ENCODE assay signal across 8 mouse cellular contexts in the genomic region with DNA sequence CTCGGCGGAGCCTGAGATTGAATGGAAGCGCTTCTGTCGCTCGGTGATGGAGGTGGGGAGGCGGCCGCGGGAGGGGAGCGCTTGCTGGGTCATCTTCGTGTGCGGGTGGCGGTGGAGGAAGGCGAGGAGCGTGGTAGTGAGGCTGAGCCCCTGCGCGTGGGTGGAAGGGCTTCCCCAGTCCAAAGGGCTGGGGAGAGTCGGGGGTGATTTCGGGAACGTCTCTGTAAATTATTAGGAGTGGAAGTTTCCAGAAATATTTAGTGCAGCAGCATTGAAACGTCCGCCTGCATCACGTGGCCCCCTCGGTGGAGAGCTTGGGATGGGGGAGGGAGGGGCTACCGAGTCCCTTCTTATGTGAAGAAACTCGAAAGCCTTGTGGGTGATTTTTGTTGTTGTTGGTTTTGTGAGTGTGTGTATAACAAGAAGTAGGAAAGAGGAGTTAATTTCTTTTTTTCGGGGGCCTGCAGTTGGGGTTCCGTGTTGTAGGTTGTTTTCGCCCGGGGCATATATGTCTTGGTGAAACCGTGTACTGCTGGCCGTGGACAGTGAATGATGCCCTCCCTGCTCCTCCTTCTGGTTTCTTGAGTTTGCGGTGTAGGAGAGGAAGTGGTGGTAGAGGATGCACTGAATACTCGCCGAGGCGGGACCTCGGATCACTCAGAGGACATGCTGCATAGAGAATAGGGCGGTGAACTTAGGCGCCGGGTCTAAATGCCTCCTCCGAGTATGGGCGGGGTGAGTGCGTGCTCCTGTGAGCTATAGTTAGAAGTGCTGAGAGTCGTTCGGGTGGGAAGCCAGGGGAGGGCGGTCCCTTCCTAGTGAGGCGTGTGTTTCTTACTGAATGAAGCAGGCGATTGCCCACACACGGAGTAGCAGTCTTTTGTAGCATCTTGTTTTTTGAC. TPM values are rescaled to one million over a fixed set of nuclear protein-coding genes. Genes with fewer than 3 reads are reported as not detected.
DNase-seq lines count a peak whose midpoint lies in the region; ATAC-seq and TF ChIP-seq lines count a peak whose summit lies in the region.

No protein-coding gene starts in this region.

- peak overlapping the region; percentile 87 for H3K4me2 ChIP-seq in embryonic facial prominence, embryonic 12.5 days (replicated peaks)
- peak overlapping the region; percentile 86 for H3K4me2 ChIP-seq in limb, embryonic 12.5 days
- peak overlapping the region; percentile 73 for H3K4me2 ChIP-seq in midbrain, embryonic 14.5 days (ENCODE audit: low read length)

- ATAC-seq in cerebellum, adult (ENCODE audit: insufficient number of reproducible peaks, low FRiP score, low TSS enrichment), result no peak
- ATAC-seq in embryonic facial prominence, embryonic 12.5 days (ENCODE audit: insufficient number of reproducible peaks, insufficient read depth, low FRiP score, low TSS enrichment), result no peak
- no peak for ATAC-seq in limb, embryonic 12.5 days (ENCODE audit: insufficient number of reproducible peaks, insufficient read depth, low FRiP score, low TSS enrichment, low read depth)
- no peak for ATAC-seq in midbrain, embryonic 14.5 days (ENCODE audit: low FRiP score, low TSS enrichment)

- TF ChIP-seq POLR2A in kidney, adult 2 months (IDR thresholded peaks at IDR 0.05; ENCODE audit: low read depth, low read length), result no peak

- H3K27me3 ChIP-seq in embryonic facial prominence, embryonic 12.5 days, result no peaks in the 10 kb centered on the region
- H3K27me3 ChIP-seq in kidney, adult 2 months (replicated peaks; ENCODE audit: control insufficient read depth, insufficient read depth, low read length), result no peaks in the 10 kb centered on the region
- H3K27me3 ChIP-seq in limb, embryonic 12.5 days, result no peaks in the 10 kb centered on the region
- no peaks in the 10 kb centered on the region for H3K27me3 ChIP-seq in midbrain, embryonic 14.5 days (ENCODE audit: control insufficient read depth, insufficient read depth, low read length)

- peak overlapping the region; percentile 98 for H3K4me3 ChIP-seq in embryonic facial prominence, embryonic 12.5 days
- H3K4me3 ChIP-seq in kidney, adult 2 months (ENCODE audit: insufficient read depth, low read depth, low read length), result peak overlapping the region; percentile 87
- H3K4me3 ChIP-seq in limb, embryonic 12.5 days (replicated peaks), result peak overlapping the region; percentile 94
- H3K4me3 ChIP-seq in midbrain, embryonic 14.5 days (replicated peaks; ENCODE audit: low read depth, low read length), result peak overlapping the region; percentile 92

- under 1% methylated on average over 48 of the region's 48 CpGs for WGBS in embryonic facial prominence, embryonic 12.5 days
- 1% methylated on average over 48 of the region's 48 CpGs for WGBS in kidney, adult 2 months
- WGBS in limb, embryonic 12.5 days, result under 1% methylated on average over 48 of the region's 48 CpGs
- under 1% methylated on average over 48 of the region's 48 CpGs for WGBS in midbrain, embryonic 14.5 days

- peaks cover 13% of the 10 kb centered on the region for H3K4me1 ChIP-seq in embryonic facial prominence, embryonic 12.5 days
- peaks cover 5% of the 10 kb centered on the region; the same call in 1 of the 2 replicates for H3K4me1 ChIP-seq in kidney, adult 2 months (ENCODE audit: control insufficient read depth, insufficient read depth, low read length)
- H3K4me1 ChIP-seq in limb, embryonic 12.5 days (replicated peaks), result peaks cover 12% of the 10 kb centered on the region
- H3K4me1 ChIP-seq in midbrain, embryonic 14.5 days (ENCODE audit: control insufficient read depth, insufficient read depth, low read length), result 0 out of 2 replicates have a peak, but pooled peaks cover 7% of the 10 kb centered on the region

- peak; percentile 47 for DNase-seq in cerebellum, adult 11 months
- DNase-seq in heart, adult 18-20 months, result peak; percentile 85 to 90
- peak; percentile 84 for DNase-seq in kidney, adult 2 months
- peak; percentile 79 for DNase-seq in midbrain, embryonic 14.5 days
- DNase-seq in spleen, adult 18-20 months, result peak; percentile 70 to 74

- H3K9me3 ChIP-seq in embryonic facial prominence, embryonic 12.5 days, result no peaks in the 10 kb centered on the region
- no peaks in the 10 kb centered on the region for H3K9me3 ChIP-seq in limb, embryonic 12.5 days
- no peaks in the 10 kb centered on the region for H3K9me3 ChIP-seq in midbrain, embryonic 14.5 days (ENCODE audit: control insufficient read depth, low read length)

- H3K9ac ChIP-seq in embryonic facial prominence, embryonic 12.5 days, result peak overlapping the region; percentile 100
- peak overlapping the region; percentile 100 for H3K9ac ChIP-seq in limb, embryonic 12.5 days (replicated peaks)
- H3K9ac ChIP-seq in midbrain, embryonic 14.5 days (replicated peaks; ENCODE audit: low read length), result peak overlapping the region; percentile 96

- no peak for TF ChIP-seq CTCF in kidney, adult 2 months (conservative IDR thresholded peaks at IDR 0.05; ENCODE audit: insufficient read depth, insufficient read length, low read depth, low read length)

- peaks cover 9% of the 10 kb centered on the region; the same call in 1 of the 2 replicates for H3K36me3 ChIP-seq in embryonic facial prominence, embryonic 12.5 days
- H3K36me3 ChIP-seq in kidney, adult 2 months (ENCODE audit: control insufficient read depth, insufficient read depth, low read length), result no peaks in the 10 kb centered on the region
- peaks cover 8% of the 10 kb centered on the region for H3K36me3 ChIP-seq in limb, embryonic 12.5 days
- H3K36me3 ChIP-seq in midbrain, embryonic 14.5 days (ENCODE audit: control insufficient read depth, insufficient read depth, low read length), result no peaks in the 10 kb centered on the region

- peak overlapping the region; percentile 100 for H3K27ac ChIP-seq in embryonic facial prominence, embryonic 12.5 days
- H3K27ac ChIP-seq in kidney, adult 2 months (ENCODE audit: insufficient read depth, low read depth, low read length), result peak overlapping the region; percentile 82
- peak overlapping the region; percentile 100 for H3K27ac ChIP-seq in limb, embryonic 12.5 days
- peak overlapping the region; percentile 100 for H3K27ac ChIP-seq in midbrain, embryonic 14.5 days (replicated peaks; ENCODE audit: low read depth, low read length)

RNA-seq across cellular contexts. Expression of gene Xpo1, which starts 1.2 kb away (rescaled TPM):
- 177 and 182 TPM in 2 replicates for polyA plus RNA-seq in embryonic facial prominence, embryonic 12.5 days (2016; fragmentation: Nextera tagmentation; extraction: Ambion mirVana)
- 10 to 100 TPM; 36.0 to 40.6 TPM for total RNA-seq in heart, adult 18-20 months (2021)
- polyA plus RNA-seq in kidney, adult 2 months (2012; rRNA removed), result 3.5 and 5.3 TPM in 2 replicates
- 187 and 190 TPM in 2 replicates for polyA plus RNA-seq in limb, embryonic 12.5 days (2016; fragmentation: Nextera tagmentation; extraction: Ambion mirVana)
- 69.0 and 110 TPM in 2 replicates for polyA plus RNA-seq in midbrain, embryonic 14.5 days (2014; fragmentation: Nextera tagmentation; extraction: Ambion mirVana)

RNA-seq across cellular contexts. Expression of gene Usp34, which starts 49.6 kb away (rescaled TPM):
- 30.5 and 30.7 TPM in 2 replicates for polyA plus RNA-seq in embryonic facial prominence, embryonic 12.5 days (2016; fragmentation: Nextera tagmentation; extraction: Ambion mirVana)
- 10 to 100 TPM; 35.2 to 42.5 TPM for total RNA-seq in heart, adult 18-20 months (2021)
- 8.3 and 10.3 TPM in 2 replicates for polyA plus RNA-seq in kidney, adult 2 months (2012; rRNA removed)
- polyA plus RNA-seq in limb, embryonic 12.5 days (2016; fragmentation: Nextera tagmentation; extraction: Ambion mirVana), result 27.7 and 32.1 TPM in 2 replicates
- polyA plus RNA-seq in midbrain, embryonic 14.5 days (2014; fragmentation: Nextera tagmentation; extraction: Ambion mirVana), result 57.8 and 59.8 TPM in 2 replicates

Comparison
In these comparisons a context has a peak if more than half of its experiments do, and no peak if none do; other contexts are left out.
1. RNA of gene Xpo1, which starts 1.2 kb away (polyA plus RNA-seq): 187 to 190 TPM in limb, embryonic 12.5 days, 177 to 182 TPM in embryonic facial prominence, embryonic 12.5 days and 69.0 to 110 TPM in midbrain, embryonic 14.5 days; 3.5 to 5.3 TPM in kidney, adult 2 months; every median in the first group is over 10 times any median in the second.
2. Peak in every context shown above with its lines, with median percentiles within 50 percentile points of each other: DNase-seq, H3K27ac ChIP-seq, H3K4me2 ChIP-seq, H3K4me3 ChIP-seq and H3K9ac ChIP-seq.